Comparison of ENCODE assay signal across 31 mouse cellular contexts in genomic region chr1:85117537-85117936, GRCm38 (mm10). TPM values are rescaled to one million over a fixed set of nuclear protein-coding genes. Genes with fewer than 3 reads are reported as not detected.
"Had no signal": no experiment of that assay in that cellular context is flagged by ENCODE, and none has a peak within 500 bp of the region (broad histone marks: within the 10 kb centered on the region; RNA-seq: fewer than 3 reads in every experiment).

No protein-coding gene starts in this region.

RNA-seq across cellular contexts. Expression of gene A530032D15Rik, which starts 7.9 kb away (rescaled TPM):
- total RNA-seq: forebrain, postnatal 0 days; gastrocnemius, adult 2 months; gastrocnemius, postnatal 10 days; gastrocnemius, postnatal 14 days; gastrocnemius, postnatal 25 days; gastrocnemius, postnatal 36 days; gastrocnemius, postnatal 4 days had no signal
- polyA plus RNA-seq: cerebellum, adult 2 months; cortical plate, adult 2 months; embryonic facial prominence, embryonic 10.5 days; embryonic facial prominence, embryonic 11.5 days; embryonic facial prominence, embryonic 12.5 days; embryonic facial prominence, embryonic 13.5 days; embryonic facial prominence, embryonic 14.5 days; embryonic facial prominence, embryonic 15.5 days; erythroblast, embryonic 14.5 days; forebrain, embryonic 10.5 days; forebrain, embryonic 11.5 days; forebrain, embryonic 12.5 days; forebrain, embryonic 13.5 days; forebrain, embryonic 14.5 days; forebrain, embryonic 15.5 days; forebrain, embryonic 16.5 days; forebrain, postnatal 0 days; frontal cortex, adult 2 months; gonadal fat pad, adult 2 months; heart, adult 2 months had no signal

RNA-seq across cellular contexts. Expression of gene Gm10553, which starts 17.6 kb away (rescaled TPM):
- total RNA-seq: common myeloid progenitor, adult 5-6 weeks; forebrain, postnatal 0 days; gastrocnemius, adult 18-20 months; gastrocnemius, adult 2 months; gastrocnemius, adult 8-10 months; gastrocnemius, postnatal 10 days; gastrocnemius, postnatal 14 days; gastrocnemius, postnatal 25 days; gastrocnemius, postnatal 36 days; gastrocnemius, postnatal 4 days; granulocyte monocyte progenitor cell, adult 5-6 weeks; heart, adult 18-20 months; heart, adult 2 months had no signal
- polyA plus RNA-seq: cerebellum, adult 2 months; cortical plate, adult 2 months; embryonic facial prominence, embryonic 10.5 days; embryonic facial prominence, embryonic 11.5 days; embryonic facial prominence, embryonic 12.5 days; embryonic facial prominence, embryonic 13.5 days; embryonic facial prominence, embryonic 14.5 days; embryonic facial prominence, embryonic 15.5 days; erythroblast, embryonic 14.5 days; forebrain, embryonic 10.5 days; forebrain, embryonic 11.5 days; forebrain, embryonic 12.5 days; forebrain, embryonic 13.5 days; forebrain, embryonic 14.5 days; forebrain, embryonic 15.5 days; forebrain, embryonic 16.5 days; forebrain, postnatal 0 days; frontal cortex, adult 2 months; gonadal fat pad, adult 2 months; heart, adult 2 months had no signal
